Mouse (Mus musculus) embryo, embryonic 10 days (tissue): ENCODE data around the gene Trim17.

ENCODE experiments used
- DNase-seq: peaks from one replicate; pipeline ENCODE4 v3.0.0-alpha.2; 2015; ENCODE audit warnings: low spot score

The Trim17 gene

DNA sequence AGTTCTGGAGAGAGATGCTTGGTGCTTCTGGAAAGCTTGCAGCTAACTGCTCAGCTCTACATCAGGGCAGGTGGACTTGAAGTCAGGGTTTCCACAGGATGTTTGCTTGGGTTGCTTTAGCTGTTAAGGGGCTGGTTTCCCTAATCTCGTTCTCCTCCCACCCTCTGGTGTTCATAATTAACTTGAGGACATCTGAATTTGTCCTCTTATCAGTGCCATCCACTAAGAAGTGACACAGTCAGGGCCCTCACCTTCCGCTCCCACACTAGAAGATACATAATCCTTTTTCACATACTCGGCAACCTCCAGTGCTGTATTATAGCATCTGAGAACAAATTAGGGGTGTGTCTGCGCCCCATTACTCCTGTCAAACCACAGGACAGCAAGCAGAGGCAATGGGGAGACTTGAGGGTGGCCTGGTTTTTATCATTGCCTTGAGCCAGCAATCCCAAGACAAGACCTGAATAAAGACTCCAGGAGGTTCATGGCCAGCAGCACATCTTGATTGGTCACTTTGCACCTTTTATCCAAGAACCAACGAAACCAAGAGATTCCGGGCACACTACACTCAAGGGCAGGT, 38.7 kb downstream of the Trim17 start:
- no peak for DNase-seq

DNA sequence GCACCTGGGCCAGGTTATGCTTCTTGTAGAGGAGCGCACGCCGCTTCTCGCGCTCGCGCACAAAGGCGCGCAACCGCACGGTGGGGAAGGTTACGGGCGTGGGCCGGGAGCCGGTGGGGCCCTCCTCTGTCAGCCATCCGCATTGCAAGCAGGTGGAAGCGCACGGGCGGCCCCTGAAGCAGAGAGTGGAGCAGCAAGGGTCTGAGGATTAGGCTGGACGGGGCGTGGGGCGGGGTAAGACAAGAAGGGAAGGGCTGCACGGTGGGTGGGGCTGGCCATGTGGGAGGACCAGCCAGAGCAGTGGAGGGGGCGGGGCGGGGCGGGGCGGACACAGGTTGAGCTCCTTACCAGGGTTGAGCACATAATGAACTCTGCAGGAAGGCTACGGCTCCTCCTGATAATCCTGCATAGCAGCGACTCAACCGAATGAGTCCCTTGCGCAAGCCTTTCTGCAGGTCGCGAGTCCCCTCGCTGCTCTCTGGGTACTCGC, 39.9 kb downstream of the Trim17 start:
- peak; percentile 75 for DNase-seq

DNA sequence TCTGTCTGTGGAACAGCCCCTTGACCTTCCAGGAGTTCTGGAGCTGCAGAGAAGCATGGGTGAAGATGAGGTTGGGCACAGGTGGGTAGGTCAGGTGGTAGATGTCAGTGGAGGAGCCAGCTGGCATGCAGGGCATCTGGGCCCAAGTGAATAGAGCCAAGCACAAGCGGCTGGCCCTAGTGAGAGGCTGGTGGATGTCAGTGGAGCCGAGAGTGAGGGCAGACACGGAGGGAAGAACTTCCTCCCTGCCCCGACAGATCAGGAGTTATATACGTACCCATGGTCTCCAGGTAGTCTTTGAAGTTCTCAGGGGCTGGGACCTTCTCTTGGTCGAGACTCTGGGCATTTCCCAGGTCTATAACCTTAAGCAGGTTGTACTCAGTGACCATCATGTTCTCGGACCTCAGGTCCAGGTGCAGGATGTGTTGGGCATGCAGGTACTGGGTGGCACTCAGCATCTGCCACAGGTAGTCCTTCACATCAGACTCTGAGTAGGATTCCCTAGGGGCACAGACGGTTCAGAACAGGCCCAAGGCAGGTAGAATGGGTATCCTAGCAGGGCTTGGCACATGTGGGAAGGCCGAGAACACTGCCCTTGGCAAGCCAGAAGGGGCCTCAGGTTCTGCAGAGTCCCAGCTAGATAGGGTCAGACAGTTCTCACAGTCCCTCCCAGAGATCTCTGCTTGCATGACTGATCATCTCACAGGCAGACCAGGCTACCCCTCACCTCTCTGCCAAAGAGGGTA, 40.7 kb downstream of the Trim17 start:
- DNase-seq, result no peak

DNA sequence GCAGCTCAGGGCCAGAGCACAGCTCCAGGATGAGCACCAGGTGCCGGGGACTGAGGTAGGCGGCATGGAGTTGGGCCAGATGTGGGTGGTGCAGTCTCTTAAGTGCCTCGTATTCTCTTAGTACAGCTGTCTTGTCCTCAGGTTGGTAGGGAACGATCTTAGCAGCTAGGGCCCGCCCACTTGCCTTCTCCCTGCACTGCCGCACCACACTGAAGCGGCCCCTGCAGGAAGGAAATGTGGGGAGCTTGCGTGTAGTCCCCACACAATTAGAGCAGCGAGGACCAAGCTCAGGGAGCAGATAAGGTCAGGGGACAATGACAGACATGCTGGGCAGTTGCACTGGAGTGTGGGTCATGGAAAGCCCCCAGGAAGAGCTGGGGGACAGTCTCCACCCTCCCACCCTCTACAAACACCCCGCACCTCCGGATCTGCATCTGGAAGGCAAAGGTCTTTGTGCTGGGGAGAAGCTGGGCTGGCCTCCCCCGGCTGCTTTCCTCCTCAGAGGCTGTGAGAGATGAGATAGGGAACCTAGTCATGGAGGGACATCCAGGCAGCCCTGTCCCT, 41.4 kb downstream of the Trim17 start:
- no peak for DNase-seq

DNA sequence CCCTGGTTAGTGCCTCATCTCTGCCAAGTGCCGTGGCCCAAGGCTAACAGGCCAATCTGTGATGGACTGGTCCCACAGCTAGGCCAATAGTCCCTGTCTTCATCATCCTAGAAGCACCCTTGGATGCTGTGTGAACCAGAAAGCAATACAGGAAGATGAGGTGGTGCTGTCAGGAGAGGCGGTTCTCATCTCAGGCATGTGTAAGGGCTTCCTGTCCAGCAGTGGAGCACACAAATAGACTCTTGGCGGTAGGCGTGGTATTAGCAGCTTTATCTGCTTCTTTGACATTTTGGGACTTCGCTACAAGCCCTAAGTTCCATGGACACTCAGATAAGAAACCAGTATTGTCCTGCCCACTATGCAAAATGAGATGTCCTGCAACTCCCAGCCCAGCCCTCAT, 43.1 kb downstream of the Trim17 start:
- DNase-seq, result no peak

DNA sequence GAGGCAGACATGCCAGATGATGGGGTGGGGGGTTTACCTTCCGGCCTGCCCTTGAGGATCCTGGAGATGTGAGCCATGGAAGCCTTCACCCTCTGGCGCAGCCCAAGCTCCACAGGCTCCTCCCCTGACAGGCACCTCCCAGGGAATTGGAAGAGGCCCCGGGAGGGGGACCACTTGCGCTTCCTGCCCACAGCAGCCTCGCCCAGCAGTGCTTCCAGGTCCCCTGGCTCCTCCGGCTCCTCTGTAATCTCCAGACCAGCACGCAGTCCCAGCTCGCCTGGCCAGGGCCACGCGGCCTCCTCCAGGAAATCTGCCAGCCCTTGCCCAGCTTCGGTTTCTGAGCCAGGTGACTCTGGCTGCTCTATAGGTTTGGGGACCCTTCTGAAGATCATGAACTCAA, 44.7 kb downstream of the Trim17 start:
- DNase-seq, result no peak

DNA sequence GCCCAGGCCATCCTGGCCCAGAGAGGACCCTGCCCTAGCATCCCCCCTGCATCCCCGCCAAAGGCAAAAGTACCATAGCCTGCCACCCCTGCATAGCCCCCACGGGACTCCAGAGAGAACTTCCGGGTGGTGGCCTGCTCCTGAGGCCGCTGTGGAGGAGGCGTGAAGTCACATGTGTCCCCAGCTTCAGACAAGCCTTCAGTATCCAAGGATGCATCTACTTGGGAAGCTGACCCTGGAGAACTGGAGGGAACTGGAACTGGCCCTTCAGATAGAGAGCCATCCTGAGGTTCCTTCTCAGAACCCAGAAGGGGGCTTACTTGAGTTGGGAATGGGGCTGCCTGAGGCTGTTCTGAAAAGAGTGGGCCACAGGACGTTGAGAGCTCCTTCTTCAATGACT, 45.3 kb downstream of the Trim17 start:
- DNase-seq, result no peak

DNA sequence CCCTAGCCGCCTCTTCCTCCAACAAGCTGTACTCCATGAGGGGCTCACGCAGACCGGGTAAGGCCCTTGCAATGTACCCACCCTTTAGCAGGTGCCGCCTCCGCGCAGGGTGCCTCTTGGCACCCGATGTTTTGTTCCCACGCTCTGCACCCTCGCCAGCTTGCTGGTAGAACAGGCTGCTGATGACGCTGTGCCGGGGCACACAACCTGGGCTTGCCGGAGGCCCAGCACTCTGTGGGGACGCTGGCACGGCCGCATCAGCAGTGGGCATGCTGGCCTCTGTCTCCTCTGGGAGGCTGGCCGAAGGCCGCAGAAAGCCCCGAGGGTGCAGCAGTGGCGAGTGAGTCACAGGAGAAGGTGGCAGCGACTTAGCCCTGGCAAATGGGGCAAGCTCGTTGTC, 46.1 kb downstream of the Trim17 start:
- DNase-seq, result no peak

DNA sequence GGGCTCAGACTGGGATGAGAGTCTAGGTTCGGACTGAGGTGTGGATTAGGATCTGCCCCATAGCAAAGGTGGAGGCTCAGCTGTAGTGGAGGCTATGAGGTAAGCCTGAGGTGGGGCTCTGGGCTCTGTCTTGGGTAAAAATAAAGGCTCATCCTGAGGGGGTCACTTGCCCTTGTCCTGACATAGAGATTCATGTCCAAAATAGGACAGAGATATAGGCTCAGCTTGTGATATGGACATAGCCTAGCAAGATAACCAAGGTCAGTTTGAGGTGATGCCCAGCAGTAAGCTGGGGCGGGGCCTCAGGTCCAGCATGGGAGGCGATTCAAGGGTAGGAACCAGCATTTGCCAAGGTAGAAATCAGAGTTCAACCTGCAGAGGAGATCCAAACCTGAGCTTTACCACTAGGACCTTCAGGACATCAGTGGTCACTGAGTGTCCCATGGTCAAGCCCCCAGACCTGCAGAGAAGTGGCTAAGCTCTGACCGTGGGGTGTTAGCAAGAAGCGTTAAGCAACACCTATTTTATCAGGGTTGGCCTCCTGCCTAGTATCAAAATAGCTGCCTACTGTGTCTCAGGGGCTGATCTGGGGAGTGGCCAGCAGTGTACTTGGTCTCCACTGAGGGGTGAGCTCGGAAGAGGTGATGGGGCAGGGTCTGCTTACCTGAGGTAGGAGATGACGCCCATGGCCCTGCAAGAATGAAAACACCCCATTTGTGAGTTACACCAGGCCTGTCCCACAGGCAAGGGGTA, 48.0 kb downstream of the Trim17 start:
- no peak for DNase-seq

DNA sequence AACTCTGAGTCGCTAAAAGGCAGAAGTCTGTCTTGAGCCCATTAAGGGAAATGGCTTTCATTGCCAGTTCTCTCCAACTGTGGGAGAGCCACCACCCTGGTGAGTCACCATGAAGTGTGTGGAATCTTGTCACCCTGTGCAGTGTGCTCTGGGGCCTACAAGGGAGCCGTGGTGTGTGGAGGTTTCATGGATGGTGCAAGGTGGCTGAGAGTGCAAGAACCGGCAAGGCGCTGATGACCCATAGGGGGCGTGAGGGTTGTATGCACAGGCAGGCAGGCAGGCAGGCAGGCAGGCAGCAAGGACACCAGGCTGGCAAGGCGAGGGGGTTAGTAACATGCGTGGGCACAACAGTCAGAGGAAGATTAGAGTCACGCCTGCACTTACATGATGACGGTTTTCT, 60.6 kb downstream of the Trim17 start:
- DNase-seq, result peak; percentile 51
